Mouse (Mus musculus) stomach, postnatal 0 days (tissue): Measurements from ENCODE around the gene Gpx3. TPM values are rescaled to one million over a fixed set of nuclear protein-coding genes. Genes with fewer than 3 reads are reported as not detected.

Source experiments
- ATAC-seq: fragments of 200-750 bp; cut with Nextera tagmentation; 2 replicates; pipeline ENCODE4 v1.8.0; 2017; ENCODE audit not compliant: low FRiP score, low TSS enrichment
- DNase-seq: peaks from one replicate; pipeline ENCODE4 v3.0.0-alpha.2; 2016; ENCODE audit warnings: low spot score
- H3K27ac ChIP-seq: fragments of 300-500 bp; sonication (generic); replicated peaks from 2 replicates; pipeline ENCODE4 v1.5.1; 2014; ENCODE audit warnings: mild to moderate bottlenecking, control low read depth
- H3K27me3 ChIP-seq: fragments of 300-500 bp; sonication (generic); 2 replicates; pipeline ENCODE4 v1.6.1; 2014; ENCODE audit warnings: low read length; ENCODE audit not compliant: control insufficient read depth, insufficient read depth
- H3K36me3 ChIP-seq: fragments of 300-500 bp; sonication (generic); 2 replicates; pipeline ENCODE4 v1.6.1; 2014; ENCODE audit warnings: low read length, mixed read lengths; ENCODE audit not compliant: control insufficient read depth, insufficient read depth
- H3K4me1 ChIP-seq: fragments of 300-500 bp; sonication (generic); replicated peaks from 2 replicates; pipeline ENCODE4 v1.6.1; 2014; ENCODE audit warnings: antibody characterized with exemption; ENCODE audit not compliant: control insufficient read depth, insufficient read depth
- H3K4me2 ChIP-seq: fragments of 300-500 bp; sonication (generic); replicated peaks from 2 replicates; pipeline ENCODE4 v1.6.1; 2014; ENCODE audit warnings: low read depth, mild to moderate bottlenecking, control low read depth, moderate library complexity
- H3K4me3 ChIP-seq: fragments of 300-500 bp; sonication (generic); 2 replicates; pipeline ENCODE4 v1.5.1; 2014; ENCODE audit warnings: low read depth, low read length, control low read depth
- H3K9ac ChIP-seq: fragments of 300-500 bp; sonication (generic); 2 replicates; pipeline ENCODE4 v1.6.1; 2014; ENCODE audit warnings: mild to moderate bottlenecking, low read length, control low read depth, mixed read lengths
- H3K9me3 ChIP-seq: fragments of 300-500 bp; sonication (generic); 2 replicates; pipeline ENCODE4 v1.6.1; 2016; ENCODE audit warnings: low read length; ENCODE audit not compliant: control insufficient read depth
- CTCF ChIP-seq: IDR thresholded peaks from 2 replicates; pipeline ENCODE4 v1.5.1; 2016; ENCODE audit warnings: antibody characterized with exemption, low read depth, mild to moderate bottlenecking, moderate library complexity
- EP300 ChIP-seq: optimal IDR thresholded peaks from 2 replicates; pipeline ENCODE3; 2016; ENCODE audit warnings: antibody characterized with exemption
- WGBS: fragments of 180-500 bp; shearing (Covaris S2); extraction: QIAGEN DNeasy Blood & Tissue Kit; methylation state at CpG from one replicate; pipeline ENCODE4 v1.1.7; 2014; 5-methylcytosine and 5-hydroxymethylcytosine counted together
- polyA plus RNA-seq: library from polyadenylated mRNA; unstranded; fragments of >200 nt; fragmentation: Nextera tagmentation; extraction: Ambion mirVana; gene quantifications from 2 replicates; pipeline ENCODE4 v1.2.1, GENCODE M21; 2015

Gene Gpx3
- polyA plus RNA-seq, 1 experiment from 2014 or later, result 206 TPM

- H3K36me3 ChIP-seq, result peaks cover 4% of the 10 kb centered on the region; the same call in 1 of the 2 replicates
- H3K9ac ChIP-seq, result peak overlapping the region; percentile 93
- no peak for TF ChIP-seq CTCF
- peak overlapping the region; percentile 63 for H3K4me2 ChIP-seq
- H3K27me3 ChIP-seq, result no peaks in the 10 kb centered on the region
- H3K9me3 ChIP-seq, result no peaks in the 10 kb centered on the region
- under 1% methylated on average over 5 of the region's 5 CpGs for WGBS
- DNase-seq (peak; percentile 72), ATAC-seq (peak; percentile 74)
- peak overlapping the region; percentile 84 for H3K4me3 ChIP-seq
- peak overlapping the region; percentile 95 for H3K27ac ChIP-seq
- H3K4me1 ChIP-seq, result 0 out of 2 replicates have a peak, but pooled peaks cover 2% of the 10 kb centered on the region
Measured at GRCm38 (mm10) chr11:54867049-54867385, 35.2 kb upstream of the Gpx3 start.

DNA sequence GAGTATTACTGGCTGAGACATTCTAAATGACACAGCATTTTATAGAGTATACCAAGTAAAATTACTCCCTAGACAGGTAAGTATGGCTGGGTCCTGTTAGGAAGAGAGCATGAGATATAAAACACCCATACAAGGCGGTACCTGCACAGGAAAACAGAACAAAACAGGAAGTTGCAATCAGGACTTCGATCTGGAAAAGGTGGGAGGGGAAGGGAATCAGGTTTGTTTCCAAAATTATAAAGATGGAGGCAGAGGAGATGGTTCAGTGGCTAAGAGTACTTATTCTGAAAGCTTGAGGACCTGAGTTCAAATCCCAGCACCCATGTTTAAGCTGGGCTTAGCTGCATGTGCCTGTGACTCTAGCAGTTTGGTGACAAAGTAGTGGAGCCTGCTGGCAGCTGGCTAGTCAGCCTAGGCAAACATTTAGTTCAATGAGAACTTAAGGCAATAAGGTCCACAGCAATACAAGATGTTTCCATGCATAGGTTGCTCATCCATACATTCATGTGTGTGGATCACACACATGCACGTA, 34.3 kb upstream of the Gpx3 start:
- 75% methylated on average over 3 of the region's 3 CpGs for WGBS
- peaks cover 4% of the 10 kb centered on the region; the same call in 1 of the 2 replicates for H3K36me3 ChIP-seq
- no peak overlapping the region for H3K4me2 ChIP-seq
- H3K27me3 ChIP-seq, result no peaks in the 10 kb centered on the region
- TF ChIP-seq CTCF, result no peak
- TF ChIP-seq EP300, result no peak
- no peak overlapping the region for H3K9ac ChIP-seq
- H3K27ac ChIP-seq, result no peak overlapping the region
- 0 out of 2 replicates have a peak, but pooled peaks cover 2% of the 10 kb centered on the region for H3K4me1 ChIP-seq
- H3K9me3 ChIP-seq, result no peaks in the 10 kb centered on the region
- DNase-seq (no peak), ATAC-seq (no peak)
- no peak overlapping the region for H3K4me3 ChIP-seq

GRCm38 (mm10) chr11:54868445-54868844, 33.8 kb upstream of the Gpx3 start:
- no peak overlapping the region for H3K4me2 ChIP-seq
- no peak overlapping the region for H3K27ac ChIP-seq
- DNase-seq (no peak), ATAC-seq (no peak)
- H3K36me3 ChIP-seq, result peaks cover 5% of the 10 kb centered on the region; the same call in 1 of the 2 replicates
- H3K27me3 ChIP-seq, result no peaks in the 10 kb centered on the region
- WGBS, result 39% methylated on average over 2 of the region's 2 CpGs
- H3K9me3 ChIP-seq, result no peaks in the 10 kb centered on the region
- no peak overlapping the region for H3K9ac ChIP-seq
- no peak overlapping the region for H3K4me3 ChIP-seq
- H3K4me1 ChIP-seq, result 0 out of 2 replicates have a peak, but pooled peaks cover 2% of the 10 kb centered on the region
- TF ChIP-seq CTCF (no peak), EP300 (no peak)

DNA sequence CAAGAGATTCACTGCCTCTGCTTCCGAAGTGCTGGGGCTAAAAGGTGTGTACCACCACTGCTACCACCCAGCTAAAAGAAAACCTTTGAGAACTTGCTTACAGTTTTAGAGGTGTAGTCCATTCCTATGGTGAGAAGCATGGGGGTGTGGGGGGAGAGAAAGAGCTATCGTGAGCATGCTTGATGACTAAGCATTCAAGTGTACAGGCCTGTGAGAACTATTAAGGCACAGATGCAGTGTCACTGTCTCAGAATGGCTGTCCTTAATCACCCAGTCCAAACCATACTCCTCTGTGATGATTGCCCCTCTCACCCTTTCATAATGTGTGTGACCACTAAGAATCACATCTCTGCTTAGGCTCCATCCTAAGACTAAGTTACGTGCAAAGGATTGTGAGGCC, 32.9 kb upstream of the Gpx3 start:
- Histone ChIP-seq H3K4me2 (no peak overlapping the region), H3K4me3 (no peak overlapping the region), H3K27me3 (no peaks in the 10 kb centered on the region), H3K4me1 (0 out of 2 replicates have a peak, but pooled peaks cover 2% of the 10 kb centered on the region), H3K36me3 (peaks cover 13% of the 10 kb centered on the region), H3K9ac (no peak overlapping the region), H3K27ac (no peak overlapping the region), H3K9me3 (no peaks in the 10 kb centered on the region)
- WGBS, result 51% methylated on average over 3 of the region's 3 CpGs
- TF ChIP-seq CTCF (no peak), EP300 (no peak)
- ATAC-seq (no peak), DNase-seq (no peak)

DNA sequence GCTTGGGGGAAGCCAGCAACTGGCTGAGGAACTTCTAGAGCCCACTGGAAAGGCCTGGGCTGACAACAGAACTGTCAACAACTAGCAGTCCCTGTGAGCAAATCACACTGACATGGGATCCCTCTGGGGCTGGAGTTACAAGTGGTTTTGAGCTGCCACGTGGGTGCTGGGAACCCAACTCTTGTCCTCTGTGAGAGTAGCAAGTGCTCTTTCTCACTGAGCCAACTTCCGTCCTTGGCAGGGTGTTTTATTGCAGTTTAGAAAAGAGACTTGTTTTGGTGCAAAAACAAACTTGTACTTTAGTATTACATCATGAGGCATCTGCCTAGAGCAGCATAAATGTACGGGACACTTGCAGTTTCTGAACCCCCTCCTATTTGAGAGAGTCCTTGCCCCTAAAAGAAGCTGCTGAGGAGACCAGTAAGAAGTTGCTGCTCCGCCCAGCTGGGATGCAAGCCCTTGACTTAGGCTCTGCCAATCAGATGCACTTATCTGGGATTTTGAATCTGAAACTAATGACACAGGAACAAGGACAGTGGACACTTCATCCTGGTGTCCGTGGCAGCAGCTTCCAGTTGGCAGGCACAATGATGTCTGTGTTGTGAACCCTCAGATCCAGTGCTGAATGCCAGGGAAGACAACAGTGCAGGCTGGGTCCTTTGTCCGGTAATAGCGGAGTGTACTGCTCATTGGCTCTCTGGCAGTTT, 30.3 kb upstream of the Gpx3 start:
- 75% methylated on average over 7 of the region's 7 CpGs for WGBS
- Histone ChIP-seq H3K9ac (no peak overlapping the region), H3K4me1 (0 out of 2 replicates have a peak, but pooled peaks cover 2% of the 10 kb centered on the region), H3K4me3 (no peak overlapping the region), H3K4me2 (no peak overlapping the region), H3K27me3 (no peaks in the 10 kb centered on the region), H3K36me3 (peaks cover 13% of the 10 kb centered on the region), H3K27ac (no peak overlapping the region), H3K9me3 (no peaks in the 10 kb centered on the region)
- ATAC-seq, result no peak
- no peak for TF ChIP-seq CTCF
- no peak for TF ChIP-seq EP300
- no peak for DNase-seq

DNA sequence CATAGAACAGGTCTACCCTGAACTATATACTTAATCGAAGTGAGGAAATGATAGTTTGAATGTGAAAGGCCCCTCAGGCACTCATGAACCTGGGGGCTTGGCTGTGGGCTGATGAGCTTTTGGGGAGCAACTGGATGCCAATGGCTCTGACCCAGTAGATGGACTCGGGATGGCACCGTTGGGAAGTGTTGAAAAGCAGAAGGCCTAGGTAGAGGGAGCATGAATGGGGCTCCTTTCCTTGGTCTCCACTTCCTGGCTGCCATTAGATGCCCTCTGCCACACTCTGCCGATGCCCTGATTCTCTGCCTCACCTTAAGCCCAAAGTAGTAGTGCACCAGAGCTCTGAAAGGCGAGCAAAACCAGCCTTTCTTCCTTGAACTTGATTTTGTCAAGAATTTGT, 26.2 kb upstream of the Gpx3 start:
- no peak overlapping the region for H3K4me2 ChIP-seq
- no peaks in the 10 kb centered on the region for H3K4me1 ChIP-seq
- no peaks in the 10 kb centered on the region for H3K27me3 ChIP-seq
- WGBS, result 87% methylated on average over 5 of the region's 5 CpGs
- peaks cover 13% of the 10 kb centered on the region for H3K36me3 ChIP-seq
- no peak for TF ChIP-seq CTCF
- TF ChIP-seq EP300, result no peak
- no peaks in the 10 kb centered on the region for H3K9me3 ChIP-seq
- no peak overlapping the region for H3K4me3 ChIP-seq
- DNase-seq (no peak), ATAC-seq (no peak)
- H3K9ac ChIP-seq, result no peak overlapping the region
- H3K27ac ChIP-seq, result no peak overlapping the region
